Mouse (Mus musculus): ENCODE results near the gene Gm4969. TPM values are rescaled to one million over a fixed set of nuclear protein-coding genes. Genes with fewer than 3 reads are reported as not detected.

The Gm4969 gene
- polyA plus RNA-seq, 1 experiment from 2014 or later = 2.4 TPM

DNA sequence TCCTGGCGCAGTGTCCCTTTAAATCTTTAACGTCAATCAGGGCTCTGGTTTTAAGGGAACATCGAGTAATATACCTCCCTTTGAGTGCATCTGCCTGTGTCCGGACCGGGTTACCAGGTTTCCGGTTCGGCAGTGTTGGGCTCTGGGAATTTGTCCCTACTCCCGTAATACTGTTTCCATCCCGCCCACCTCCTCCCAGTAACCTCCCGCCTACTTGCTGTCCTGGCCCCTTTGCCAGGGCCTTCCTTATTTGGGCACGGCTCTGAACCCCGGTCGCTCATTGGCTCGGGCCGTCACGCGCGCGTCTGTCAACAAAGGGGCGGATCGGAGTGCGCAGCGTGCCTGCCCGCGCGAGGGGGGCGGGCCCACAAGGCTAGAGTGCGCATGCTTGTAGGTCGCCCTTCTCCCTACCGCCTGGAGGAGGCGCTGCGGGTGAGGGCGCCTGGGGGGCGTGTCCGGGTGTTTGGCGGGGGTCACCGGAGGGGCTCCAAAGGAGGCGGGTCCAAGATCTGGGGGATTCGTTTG, 13.2 kb upstream of the Gm4969 start:
- Histone ChIP-seq H3K4me3 (ENCODE audit: low read depth, low read length) (peak overlapping the region; percentile 38), H3K4me2 (ENCODE audit: low read depth, low read length) (peak overlapping the region; percentile 60), H3K9me3 (replicated peaks; ENCODE audit: control insufficient read depth, low read length) (no peaks in the 10 kb centered on the region), H3K27me3 (ENCODE audit: control insufficient read depth, insufficient read depth, low read length) (no peaks in the 10 kb centered on the region), H3K36me3 (replicated peaks; ENCODE audit: control insufficient read depth, insufficient read depth, low read depth, low read length) (peaks cover 3% of the 10 kb centered on the region; the same call in 1 of the 2 replicates), H3K27ac (replicated peaks; ENCODE audit: low read depth, low read length) (peak overlapping the region; percentile 56; the same call in 1 of the 2 replicates), H3K9ac (replicated peaks; ENCODE audit: low read length) (peak overlapping the region; percentile 50), H3K4me1 (ENCODE audit: control insufficient read depth, insufficient read depth, low read length) (no peaks in the 10 kb centered on the region)
- WGBS = under 1% methylated on average over 39 of the region's 39 CpGs
- DNase-seq (ENCODE audit: low spot score) (peak; percentile 98), ATAC-seq (replicated peaks; ENCODE audit: insufficient number of reproducible peaks, low FRiP score, low TSS enrichment, low read depth) (peak; percentile 98)

DNA sequence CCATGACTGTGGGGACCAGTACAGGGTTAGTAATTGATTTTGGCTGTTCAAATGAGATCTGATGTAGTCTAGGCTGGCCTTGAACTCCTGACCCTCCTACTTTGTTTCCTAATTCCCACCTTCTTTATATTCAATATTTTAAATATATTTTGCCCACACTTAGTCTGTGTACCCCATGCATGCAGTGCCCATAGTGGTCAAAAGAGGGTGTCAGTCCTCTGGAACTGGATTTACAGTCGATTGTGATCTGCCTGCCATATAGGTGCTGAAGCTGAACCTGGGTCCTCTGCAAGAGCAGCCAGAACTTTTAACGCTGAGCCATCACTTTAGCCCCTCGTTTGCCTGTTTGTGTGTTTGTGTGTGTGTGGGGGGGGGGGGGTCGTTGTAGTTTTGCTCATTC, 12.5 kb upstream of the Gm4969 start:
- no peaks in the 10 kb centered on the region for H3K4me1 ChIP-seq (ENCODE audit: control insufficient read depth, insufficient read depth, low read length)
- DNase-seq (ENCODE audit: low spot score) = no peak
- ATAC-seq (replicated peaks; ENCODE audit: insufficient number of reproducible peaks, low FRiP score, low TSS enrichment, low read depth) = no peak
- peak overlapping the region; percentile 38 for H3K4me3 ChIP-seq (ENCODE audit: low read depth, low read length)
- H3K4me2 ChIP-seq (ENCODE audit: low read depth, low read length) = no peak overlapping the region; the same call in 1 of the 2 replicates
- H3K36me3 ChIP-seq (replicated peaks; ENCODE audit: control insufficient read depth, insufficient read depth, low read depth, low read length) = no peaks in the 10 kb centered on the region; the same call in 1 of the 2 replicates
- no peaks in the 10 kb centered on the region for H3K27me3 ChIP-seq (ENCODE audit: control insufficient read depth, insufficient read depth, low read length)
- no peak overlapping the region for H3K9ac ChIP-seq (replicated peaks; ENCODE audit: low read length)
- H3K27ac ChIP-seq (replicated peaks; ENCODE audit: low read depth, low read length) = no peak overlapping the region
- 36% methylated on average over 4 of the region's 4 CpGs for WGBS
- H3K9me3 ChIP-seq (replicated peaks; ENCODE audit: control insufficient read depth, low read length) = no peaks in the 10 kb centered on the region

DNA sequence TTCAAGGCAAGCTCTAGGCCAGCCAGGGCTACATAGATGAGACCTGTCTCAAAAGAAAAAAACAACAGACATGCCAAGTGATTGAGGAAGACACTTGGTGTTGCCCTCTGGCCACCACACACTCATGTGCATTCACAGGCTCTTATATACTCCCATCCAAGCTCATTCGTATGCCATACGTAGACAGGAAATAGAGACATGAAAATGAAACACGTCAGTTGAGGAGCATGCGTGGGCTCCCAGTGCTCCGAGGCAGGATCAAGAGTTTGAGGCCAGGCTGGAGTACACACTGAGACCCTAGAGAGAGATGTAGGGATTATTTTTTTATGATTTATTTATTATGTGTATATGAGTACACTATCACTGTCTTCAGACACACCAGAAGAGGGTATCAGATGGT, 11.2 kb upstream of the Gm4969 start:
- Histone ChIP-seq H3K27me3 (ENCODE audit: control insufficient read depth, insufficient read depth, low read length) (no peaks in the 10 kb centered on the region), H3K36me3 (replicated peaks; ENCODE audit: control insufficient read depth, insufficient read depth, low read depth, low read length) (no peaks in the 10 kb centered on the region), H3K4me1 (ENCODE audit: control insufficient read depth, insufficient read depth, low read length) (no peaks in the 10 kb centered on the region), H3K9ac (replicated peaks; ENCODE audit: low read length) (no peak overlapping the region), H3K27ac (replicated peaks; ENCODE audit: low read depth, low read length) (no peak overlapping the region), H3K4me3 (ENCODE audit: low read depth, low read length) (no peak overlapping the region), H3K4me2 (ENCODE audit: low read depth, low read length) (no peak overlapping the region), H3K9me3 (replicated peaks; ENCODE audit: control insufficient read depth, low read length) (no peaks in the 10 kb centered on the region)
- 94% methylated on average over 5 of the region's 5 CpGs for WGBS
- DNase-seq (ENCODE audit: low spot score) (no peak), ATAC-seq (replicated peaks; ENCODE audit: insufficient number of reproducible peaks, low FRiP score, low TSS enrichment, low read depth) (no peak)

DNA sequence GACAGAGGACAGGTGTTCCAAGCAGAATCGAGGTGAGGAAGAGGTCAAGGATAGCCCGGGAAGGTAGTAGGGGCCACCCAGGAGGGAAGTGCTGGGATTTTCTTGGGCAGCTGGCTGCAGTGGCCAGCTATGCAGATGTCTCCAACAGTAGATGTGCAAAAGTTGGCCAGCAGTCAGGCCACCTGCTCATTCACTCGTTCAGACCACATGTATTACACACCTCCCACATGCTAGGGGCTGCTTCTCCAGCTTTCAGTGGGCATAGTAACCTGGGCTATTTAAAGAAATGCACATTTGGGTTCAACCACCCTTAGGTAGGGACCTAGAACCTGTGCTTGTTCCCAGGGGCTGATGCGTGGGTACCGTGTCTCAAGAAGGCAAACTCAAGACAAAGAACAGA, 9.6 kb upstream of the Gm4969 start:
- Histone ChIP-seq H3K4me3 (ENCODE audit: low read depth, low read length) (no peak overlapping the region), H3K4me2 (ENCODE audit: low read depth, low read length) (no peak overlapping the region), H3K9me3 (replicated peaks; ENCODE audit: control insufficient read depth, low read length) (no peaks in the 10 kb centered on the region), H3K4me1 (ENCODE audit: control insufficient read depth, insufficient read depth, low read length) (no peaks in the 10 kb centered on the region), H3K27me3 (ENCODE audit: control insufficient read depth, insufficient read depth, low read length) (no peaks in the 10 kb centered on the region), H3K9ac (replicated peaks; ENCODE audit: low read length) (no peak overlapping the region), H3K36me3 (replicated peaks; ENCODE audit: control insufficient read depth, insufficient read depth, low read depth, low read length) (no peaks in the 10 kb centered on the region), H3K27ac (replicated peaks; ENCODE audit: low read depth, low read length) (no peak overlapping the region)
- ATAC-seq (replicated peaks; ENCODE audit: insufficient number of reproducible peaks, low FRiP score, low TSS enrichment, low read depth) (no peak), DNase-seq (ENCODE audit: low spot score) (no peak)
- WGBS = 89% methylated on average over 5 of the region's 5 CpGs

DNA sequence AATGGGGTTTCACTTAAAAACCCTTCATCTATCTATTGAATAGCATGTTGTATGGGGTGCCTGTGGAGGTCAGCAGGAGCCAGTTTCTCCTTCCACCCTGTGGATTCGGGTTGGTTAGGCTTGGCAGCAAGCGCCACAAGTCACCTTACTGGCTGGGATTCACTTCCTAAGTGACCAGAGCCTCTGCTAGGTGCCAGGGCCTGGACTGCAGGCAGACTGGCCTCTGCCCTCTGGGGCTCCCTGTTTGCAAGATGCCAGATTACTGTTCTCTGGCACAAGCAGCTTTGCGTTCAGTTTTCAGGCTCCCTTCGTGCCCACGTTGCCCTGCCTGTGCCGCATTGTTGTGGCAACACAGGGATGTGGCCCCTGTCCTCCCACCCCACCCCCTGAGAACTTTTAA, 6.5 kb upstream of the Gm4969 start:
- Histone ChIP-seq H3K4me2 (ENCODE audit: low read depth, low read length) (no peak overlapping the region), H3K9ac (replicated peaks; ENCODE audit: low read length) (no peak overlapping the region), H3K4me1 (ENCODE audit: control insufficient read depth, insufficient read depth, low read length) (no peaks in the 10 kb centered on the region), H3K4me3 (ENCODE audit: low read depth, low read length) (no peak overlapping the region), H3K36me3 (replicated peaks; ENCODE audit: control insufficient read depth, insufficient read depth, low read depth, low read length) (no peaks in the 10 kb centered on the region), H3K9me3 (replicated peaks; ENCODE audit: control insufficient read depth, low read length) (no peaks in the 10 kb centered on the region), H3K27ac (replicated peaks; ENCODE audit: low read depth, low read length) (no peak overlapping the region), H3K27me3 (ENCODE audit: control insufficient read depth, insufficient read depth, low read length) (no peaks in the 10 kb centered on the region)
- ATAC-seq (replicated peaks; ENCODE audit: insufficient number of reproducible peaks, low FRiP score, low TSS enrichment, low read depth) (no peak), DNase-seq (ENCODE audit: low spot score) (no peak)
- WGBS = 86% methylated on average over 6 of the region's 6 CpGs

DNA sequence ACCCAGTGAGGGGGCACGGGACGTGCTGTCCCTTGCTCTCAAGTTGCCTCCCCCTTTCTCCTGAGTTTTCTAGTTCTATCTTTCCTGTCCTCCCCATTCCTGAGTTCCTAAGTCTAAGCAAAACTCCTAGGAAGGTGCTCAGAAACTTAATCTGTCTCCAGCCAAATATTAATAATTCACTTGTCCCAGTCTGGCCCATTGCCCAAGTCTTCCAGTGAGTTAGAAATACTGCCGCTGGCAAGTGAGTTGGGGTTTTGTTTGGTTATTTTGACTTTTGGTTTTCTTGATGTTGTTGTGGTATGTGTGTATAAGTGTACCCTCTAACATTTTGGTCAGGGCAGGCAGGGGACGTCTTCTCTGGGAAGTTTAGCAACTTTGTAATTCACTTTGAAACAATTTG, 3.5 kb upstream of the Gm4969 start:
- Histone ChIP-seq H3K4me1 (ENCODE audit: control insufficient read depth, insufficient read depth, low read length) (no peaks in the 10 kb centered on the region), H3K9me3 (replicated peaks; ENCODE audit: control insufficient read depth, low read length) (no peaks in the 10 kb centered on the region), H3K4me2 (ENCODE audit: low read depth, low read length) (no peak overlapping the region), H3K9ac (replicated peaks; ENCODE audit: low read length) (no peak overlapping the region), H3K36me3 (replicated peaks; ENCODE audit: control insufficient read depth, insufficient read depth, low read depth, low read length) (no peaks in the 10 kb centered on the region), H3K27ac (replicated peaks; ENCODE audit: low read depth, low read length) (no peak overlapping the region), H3K27me3 (ENCODE audit: control insufficient read depth, insufficient read depth, low read length) (no peaks in the 10 kb centered on the region), H3K4me3 (ENCODE audit: low read depth, low read length) (no peak overlapping the region)
- WGBS = 98% methylated on average over 4 of the region's 4 CpGs
- ATAC-seq (replicated peaks; ENCODE audit: insufficient number of reproducible peaks, low FRiP score, low TSS enrichment, low read depth) (no peak), DNase-seq (ENCODE audit: low spot score) (no peak)

DNA sequence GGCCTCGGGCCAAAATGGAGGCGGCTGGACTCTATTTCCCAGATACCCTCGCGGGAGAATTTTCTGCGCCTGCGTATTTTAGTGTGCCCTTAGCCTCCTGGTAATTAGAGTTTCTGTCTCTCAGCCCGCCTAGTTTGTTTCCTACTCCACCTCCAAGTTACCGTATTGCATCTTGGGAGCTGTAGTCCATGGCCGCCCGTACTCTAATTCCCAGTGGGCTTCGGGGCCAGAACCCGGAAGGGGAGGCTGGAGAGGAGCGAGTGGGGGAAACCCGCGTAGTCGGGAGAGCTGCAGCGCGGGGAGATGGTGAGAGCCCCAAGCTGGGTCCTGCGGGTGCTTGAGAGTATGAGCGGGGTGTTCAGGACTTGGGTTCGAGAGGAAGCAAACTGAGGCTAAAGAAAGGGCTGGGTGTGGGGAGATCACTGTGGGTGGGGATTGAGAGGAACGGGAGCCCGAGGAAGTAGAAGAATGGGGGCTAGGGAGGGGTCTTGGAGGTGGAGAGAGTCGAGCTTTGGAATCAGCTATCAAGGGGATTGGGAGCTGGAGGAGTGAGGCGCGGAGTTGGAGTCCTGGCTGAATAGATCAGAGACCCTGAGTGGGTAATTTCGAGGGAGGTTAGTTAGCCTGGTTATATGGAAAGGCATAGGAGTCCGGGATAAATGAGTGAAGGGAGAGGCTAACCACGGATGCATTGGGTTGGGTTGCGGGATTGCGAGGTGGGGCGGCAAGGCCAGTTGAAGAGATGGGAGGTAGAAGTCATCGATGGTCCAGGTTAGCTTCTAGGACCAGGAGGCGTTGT, 1.7 kb upstream of the Gm4969 start, which contains the start of gene Fbxo46:
Gene Fbxo46, plus strand, starts transcription at position 229 of the 799 bp plus-strand sequence.
- Histone ChIP-seq H3K27me3 (ENCODE audit: control insufficient read depth, insufficient read depth, low read length) (no peaks in the 10 kb centered on the region), H3K9ac (replicated peaks; ENCODE audit: low read length) (peak within 1 kb of the TSS; percentile 77), H3K4me3 (ENCODE audit: low read depth, low read length) (peak within 1 kb of the TSS; percentile 60), H3K36me3 (replicated peaks; ENCODE audit: control insufficient read depth, insufficient read depth, low read depth, low read length) (no peaks in the 10 kb centered on the region), H3K9me3 (replicated peaks; ENCODE audit: control insufficient read depth, low read length) (no peaks in the 10 kb centered on the region), H3K27ac (replicated peaks; ENCODE audit: low read depth, low read length) (no peak within 1 kb of the TSS), H3K4me2 (ENCODE audit: low read depth, low read length) (peak within 1 kb of the TSS; percentile 70), H3K4me1 (ENCODE audit: control insufficient read depth, insufficient read depth, low read length) (no peaks in the 10 kb centered on the region)
- ATAC-seq (replicated peaks; ENCODE audit: insufficient number of reproducible peaks, low FRiP score, low TSS enrichment, low read depth) (peak; percentile 91), DNase-seq (ENCODE audit: low spot score) (peak; percentile 99)
- WGBS = 3% methylated on average over 34 of the region's 34 CpGs

DNA sequence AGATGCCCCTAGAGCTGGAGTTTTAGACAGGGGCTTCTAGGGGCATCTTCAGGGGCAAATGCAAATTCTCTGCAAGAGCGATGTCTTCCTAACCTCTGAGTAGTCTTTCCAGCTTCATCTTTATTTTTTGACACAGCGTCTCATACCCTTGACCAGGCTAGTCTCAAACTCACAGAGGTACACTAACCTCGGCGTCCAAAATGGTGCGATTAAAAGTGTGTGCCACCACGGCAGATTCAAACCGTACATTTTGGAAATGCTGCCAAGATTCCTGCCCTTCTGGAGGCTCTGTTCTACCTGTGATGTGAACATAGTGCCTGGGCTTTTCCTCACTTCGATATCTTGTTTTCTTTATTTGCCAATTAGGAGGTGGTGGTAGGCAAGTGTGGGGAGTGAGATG, 915 bp upstream of the Gm4969 start:
- 92% methylated on average over 8 of the region's 8 CpGs for WGBS
- H3K27ac ChIP-seq (replicated peaks; ENCODE audit: low read depth, low read length) = no peak overlapping the region
- no peaks in the 10 kb centered on the region for H3K9me3 ChIP-seq (replicated peaks; ENCODE audit: control insufficient read depth, low read length)
- H3K4me2 ChIP-seq (ENCODE audit: low read depth, low read length) = no peak overlapping the region
- no peaks in the 10 kb centered on the region for H3K27me3 ChIP-seq (ENCODE audit: control insufficient read depth, insufficient read depth, low read length)
- H3K9ac ChIP-seq (replicated peaks; ENCODE audit: low read length) = no peak overlapping the region
- ATAC-seq (replicated peaks; ENCODE audit: insufficient number of reproducible peaks, low FRiP score, low TSS enrichment, low read depth) (peak; percentile 12; the same call in 1 of the 2 replicates), DNase-seq (ENCODE audit: low spot score) (no peak)
- H3K36me3 ChIP-seq (replicated peaks; ENCODE audit: control insufficient read depth, insufficient read depth, low read depth, low read length) = no peaks in the 10 kb centered on the region
- no peaks in the 10 kb centered on the region for H3K4me1 ChIP-seq (ENCODE audit: control insufficient read depth, insufficient read depth, low read length)
- no peak overlapping the region for H3K4me3 ChIP-seq (ENCODE audit: low read depth, low read length)

All from embryonic facial prominence, embryonic 11.5 days (tissue).